Mouse (Mus musculus) ovary, adult 18-20 months (tissue): Measurements from ENCODE around the gene Snrpd2.
A peak's percentile ranks its signal among the peaks of the same experiment; 100 is the strongest.
"Not testable (repeated sequence)": the region's sequence is repeated elsewhere in the genome, so short reads cannot be mapped to it uniquely, and the experiment has no call there.

ENCODE experiments used
- DNase-seq: peaks from one replicate; pipeline ENCODE4 v3.0.0; 2022; ENCODE audit warnings: low spot score, mixed read lengths

The Snrpd2 gene

DNA sequence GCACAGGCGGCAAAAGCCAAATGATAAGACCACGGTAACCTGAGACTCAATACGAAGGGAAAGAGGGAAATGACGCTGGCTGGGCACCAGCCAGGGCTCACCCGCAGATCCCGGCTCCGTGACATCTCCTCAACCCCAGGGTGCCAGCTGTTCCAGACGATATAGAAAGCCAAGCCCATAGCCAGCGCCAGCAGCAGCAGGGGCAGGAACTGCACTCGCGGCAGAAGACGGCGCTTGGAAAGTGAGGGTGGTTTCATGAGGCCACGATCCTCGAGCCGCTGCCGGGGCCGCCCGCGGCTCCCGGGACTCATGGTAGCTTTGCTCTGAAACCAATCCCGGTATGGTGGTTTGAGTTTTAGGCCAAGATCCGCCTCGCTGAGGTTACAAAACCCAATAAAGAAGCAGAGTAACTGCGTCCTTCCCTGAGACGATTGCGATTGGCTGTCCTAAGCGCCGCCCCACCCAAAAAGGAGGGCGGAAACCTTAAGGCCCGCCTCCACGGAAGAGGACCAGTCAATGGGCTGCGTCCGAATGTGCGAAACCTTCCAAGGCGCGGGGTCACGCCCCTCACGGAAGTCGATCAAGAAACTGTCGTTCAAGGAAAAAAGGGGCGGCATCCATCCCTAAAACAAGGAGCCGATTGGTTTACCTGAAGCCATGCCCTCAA lies 514 bp upstream of the Snrpd2 start, which contains the start of gene Qpctl:
TSS of gene Qpctl (minus strand) at position 417 of the 667 bp plus-strand sequence.
- DNase-seq: peak; percentile 99

DNA sequence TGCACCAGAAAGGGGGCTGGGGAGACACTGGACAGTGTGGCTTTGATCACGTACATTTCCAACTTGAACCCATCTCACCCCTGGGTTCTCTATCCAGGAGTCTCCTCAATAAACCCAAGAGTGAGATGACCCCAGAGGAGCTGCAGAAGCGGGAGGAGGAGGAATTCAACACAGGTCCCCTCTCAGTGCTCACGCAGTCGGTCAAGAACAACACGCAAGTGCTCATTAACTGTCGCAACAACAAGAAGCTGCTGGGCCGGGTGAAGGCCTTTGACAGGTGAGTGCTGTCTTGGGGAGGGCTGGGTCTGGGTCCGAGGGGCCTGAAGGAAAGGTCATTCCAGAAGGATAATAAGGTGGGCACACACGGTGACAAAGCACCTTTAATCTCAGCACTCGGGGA lies 1.6 kb downstream of the Snrpd2 start:
- DNase-seq: not testable (repeated sequence)

DNA sequence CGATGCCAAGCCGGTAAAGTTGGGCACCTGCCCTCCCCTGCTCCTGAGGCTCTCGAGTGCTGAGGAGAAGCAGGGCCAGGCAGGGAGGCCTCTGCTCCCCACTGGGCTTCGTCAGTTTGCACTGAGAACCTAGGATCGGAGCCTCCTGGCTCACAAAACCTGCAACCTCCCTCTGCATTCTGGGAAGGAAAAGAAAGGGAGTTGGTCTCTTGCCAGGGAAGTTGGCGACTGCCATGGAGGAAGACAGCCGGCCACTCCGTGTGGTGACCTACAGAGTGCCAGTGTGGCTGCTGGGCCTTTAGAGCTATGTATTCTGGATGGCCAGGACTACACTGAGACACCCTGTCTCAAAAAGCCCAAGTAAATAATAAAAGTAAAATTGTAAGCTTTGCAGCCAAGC lies 5.3 kb downstream of the Snrpd2 start:
- DNase-seq: no peak

DNA sequence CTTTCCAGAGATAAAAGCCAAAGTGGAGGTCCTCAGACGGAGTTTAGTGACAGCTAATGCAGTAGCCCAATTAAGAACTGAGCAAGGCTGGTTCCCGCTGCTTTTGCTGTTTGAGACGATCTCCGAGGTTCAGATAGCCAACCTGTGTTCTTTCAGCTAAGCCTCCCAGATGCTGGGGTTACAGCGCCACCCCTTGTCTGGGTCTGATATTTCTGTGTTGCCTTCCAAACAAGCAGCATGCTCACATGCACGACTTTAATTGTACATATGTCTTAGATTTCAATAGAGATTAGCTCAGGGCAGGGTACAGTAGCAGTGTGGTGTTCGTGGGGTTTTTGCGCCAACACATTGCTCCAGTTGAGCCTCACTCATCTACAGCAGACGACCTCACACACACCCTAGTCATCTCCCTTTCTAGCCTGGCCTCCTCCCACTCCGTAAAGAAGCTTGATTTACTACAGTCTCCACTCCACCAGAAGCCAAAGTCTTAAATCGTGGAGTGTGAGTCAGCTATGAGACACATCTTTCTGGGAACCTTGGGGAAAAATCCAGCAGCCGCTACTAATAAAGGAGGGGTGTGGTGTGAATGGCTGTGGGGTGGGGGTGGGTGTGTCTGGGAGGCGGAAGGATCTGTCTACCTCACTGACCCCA lies 6.4 kb downstream of the Snrpd2 start:
- DNase-seq: no peak

DNA sequence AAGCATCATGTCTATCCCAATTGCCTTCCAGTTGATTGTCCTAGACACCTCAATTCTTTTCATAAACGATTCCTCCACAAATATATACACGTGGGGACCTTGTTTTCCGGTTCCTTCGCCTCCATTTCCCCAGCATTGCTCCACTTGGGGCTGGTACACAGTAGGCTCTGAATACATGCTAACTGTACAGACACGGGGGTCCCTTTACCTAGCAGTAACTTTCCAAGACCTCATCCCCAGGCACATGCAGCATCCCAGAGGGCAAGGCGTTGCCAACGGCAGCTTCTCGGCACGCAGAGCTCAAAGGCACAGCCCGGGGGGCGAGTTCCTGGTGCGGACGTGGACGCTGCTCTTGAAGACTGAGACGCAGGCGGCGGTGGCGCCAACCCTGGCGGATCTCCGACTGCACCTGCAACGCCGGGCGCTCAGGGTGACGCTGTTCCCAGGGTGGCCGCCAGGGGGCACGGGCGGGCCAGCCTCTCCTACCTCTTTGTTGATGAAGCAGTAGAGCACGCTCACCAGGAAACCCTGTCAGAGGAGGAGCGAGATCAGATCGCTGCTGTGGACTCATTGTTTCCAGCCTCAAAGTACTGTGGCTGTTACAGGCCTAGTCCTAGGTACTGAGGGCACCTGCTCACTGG lies 7.8 kb downstream of the Snrpd2 start:
- DNase-seq: peak; percentile 71

DNA sequence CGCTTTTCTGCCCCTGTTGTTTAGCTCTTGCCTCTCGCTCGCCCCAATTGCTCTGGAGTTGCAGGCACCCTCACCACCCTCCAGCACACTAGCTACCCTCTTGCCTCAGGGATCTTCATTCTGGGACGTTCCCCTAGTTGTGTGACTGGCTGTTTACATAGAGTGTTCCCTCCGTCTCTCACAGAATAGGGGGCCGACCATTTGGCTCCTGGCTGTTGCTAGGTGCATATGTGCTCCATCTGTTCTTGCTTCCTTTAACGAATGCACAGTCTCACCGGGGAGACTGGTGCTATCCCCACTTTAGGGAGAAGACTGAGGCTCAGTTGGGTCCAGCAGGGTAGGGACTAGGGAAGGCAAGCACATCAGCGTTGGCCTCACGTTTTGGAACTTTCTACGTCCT lies 9.1 kb downstream of the Snrpd2 start:
- DNase-seq: no peak

DNA sequence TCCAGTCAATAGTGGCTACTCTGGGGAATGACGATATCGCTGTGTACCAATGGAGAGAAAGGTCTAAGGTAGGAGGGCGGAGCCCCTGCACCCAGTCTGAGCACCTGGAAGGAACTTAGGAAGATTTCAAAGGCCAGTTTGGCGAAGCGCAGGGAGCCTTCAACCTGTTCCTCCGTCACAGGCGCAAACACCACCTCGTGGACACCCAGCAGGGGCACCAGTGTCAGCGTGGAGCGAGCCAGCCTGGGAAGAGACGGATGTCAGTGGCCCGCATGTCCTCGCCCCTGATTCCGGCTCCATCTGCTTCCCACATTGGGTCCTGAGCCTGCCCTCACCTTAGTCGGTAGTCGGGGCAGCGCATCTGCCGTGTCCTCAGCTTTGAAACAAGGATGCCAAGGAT lies 9.9 kb downstream of the Snrpd2 start:
- no peak for DNase-seq

DNA sequence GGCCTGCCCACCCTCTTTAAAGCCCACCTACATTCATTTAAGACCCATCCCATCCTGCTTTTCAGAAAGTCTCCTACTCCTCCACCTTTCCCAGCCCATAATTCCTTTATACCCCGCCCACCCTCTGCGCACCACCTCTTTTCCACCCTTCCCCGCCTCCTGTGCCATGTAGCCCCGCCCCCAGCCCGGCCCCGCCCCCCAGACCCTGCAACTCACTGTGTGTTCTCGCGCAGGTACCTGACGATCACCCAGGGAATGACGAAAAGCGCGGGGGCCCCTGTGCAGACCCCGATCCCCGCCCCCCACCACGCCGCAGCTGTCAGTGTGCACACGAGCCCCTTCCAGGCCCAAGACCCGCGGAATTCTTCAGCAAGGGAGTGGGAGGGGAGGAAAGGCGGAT lies 10.6 kb downstream of the Snrpd2 start:
- no peak for DNase-seq

DNA sequence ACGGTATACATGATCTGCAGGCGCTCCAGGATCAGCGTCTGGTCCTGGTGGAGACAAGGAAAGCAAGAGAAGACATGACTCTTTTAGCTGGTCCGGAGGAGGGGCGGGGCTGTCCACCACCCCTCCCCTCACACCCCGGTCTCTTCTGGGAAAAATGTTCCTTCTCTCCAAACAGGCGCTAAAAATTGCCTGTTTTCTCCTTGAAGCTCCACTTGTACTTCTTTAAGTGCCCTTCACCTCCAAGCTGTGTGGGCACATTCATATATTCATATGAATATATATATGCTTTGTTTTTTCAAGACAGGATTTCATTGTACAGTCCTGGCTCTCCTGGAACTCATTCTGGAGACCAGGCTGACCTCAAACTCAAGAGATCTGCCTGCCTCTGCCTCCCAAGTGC lies 13.4 kb downstream of the Snrpd2 start:
- DNase-seq: no peak

DNA sequence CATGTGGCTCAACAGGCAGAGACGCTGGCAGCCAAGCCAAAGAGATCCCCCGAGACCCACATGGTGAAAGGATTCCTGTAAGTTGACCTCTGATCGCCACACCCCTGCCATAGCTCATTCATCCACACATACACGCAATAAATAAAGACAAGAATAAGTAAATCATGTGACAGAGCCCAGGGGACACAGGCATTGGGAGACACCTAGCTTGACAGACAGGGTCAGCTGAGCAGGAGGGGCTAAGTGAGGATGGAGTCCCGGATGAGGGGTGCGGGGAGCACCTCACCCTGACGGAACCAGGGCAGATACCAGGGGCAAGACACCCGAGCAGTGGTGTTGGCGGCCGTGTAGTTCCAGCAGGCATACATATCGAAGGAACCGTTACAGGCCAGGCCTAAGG lies 14.2 kb downstream of the Snrpd2 start:
- DNase-seq: no peak

DNA sequence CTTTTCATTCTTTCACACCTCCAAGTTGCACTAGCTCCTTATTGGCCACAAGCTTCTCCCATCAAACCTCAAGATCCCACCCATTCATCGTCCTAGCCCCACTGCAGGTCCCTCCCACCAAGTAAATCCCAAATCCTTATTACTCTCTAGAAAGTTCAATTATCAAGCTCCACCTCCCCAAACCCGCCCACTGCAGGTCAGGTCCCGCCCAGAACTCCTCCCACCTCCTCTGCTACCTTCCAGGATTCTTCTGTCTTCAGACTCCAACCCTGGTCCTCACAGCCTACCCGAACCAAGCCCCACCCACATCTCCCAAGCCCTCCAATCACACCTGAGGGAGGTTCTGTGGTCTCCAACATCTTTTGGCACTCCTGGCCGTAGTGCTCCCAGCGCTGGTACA lies 14.7 kb downstream of the Snrpd2 start:
- no peak for DNase-seq

DNA sequence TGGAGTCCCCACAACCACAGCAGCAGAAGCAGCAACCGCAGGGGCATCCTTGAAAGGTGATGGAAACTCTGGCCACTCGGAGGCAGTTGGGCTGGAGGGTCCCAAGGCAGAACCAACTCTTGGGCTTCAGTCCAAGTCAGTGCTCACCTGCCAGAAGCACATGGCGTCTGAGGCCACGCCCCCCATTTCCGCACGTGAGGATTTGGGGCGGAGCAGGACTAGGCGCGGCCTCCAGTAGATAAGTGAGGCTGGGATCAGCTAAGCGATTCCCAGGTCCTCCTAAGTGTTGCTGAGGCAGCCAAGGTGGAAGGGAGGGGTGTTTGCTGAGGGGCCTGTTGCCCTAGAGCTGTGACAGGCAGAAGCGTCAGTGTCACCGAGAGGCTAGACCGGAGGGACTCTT lies 15.5 kb downstream of the Snrpd2 start:
- no peak for DNase-seq

DNA sequence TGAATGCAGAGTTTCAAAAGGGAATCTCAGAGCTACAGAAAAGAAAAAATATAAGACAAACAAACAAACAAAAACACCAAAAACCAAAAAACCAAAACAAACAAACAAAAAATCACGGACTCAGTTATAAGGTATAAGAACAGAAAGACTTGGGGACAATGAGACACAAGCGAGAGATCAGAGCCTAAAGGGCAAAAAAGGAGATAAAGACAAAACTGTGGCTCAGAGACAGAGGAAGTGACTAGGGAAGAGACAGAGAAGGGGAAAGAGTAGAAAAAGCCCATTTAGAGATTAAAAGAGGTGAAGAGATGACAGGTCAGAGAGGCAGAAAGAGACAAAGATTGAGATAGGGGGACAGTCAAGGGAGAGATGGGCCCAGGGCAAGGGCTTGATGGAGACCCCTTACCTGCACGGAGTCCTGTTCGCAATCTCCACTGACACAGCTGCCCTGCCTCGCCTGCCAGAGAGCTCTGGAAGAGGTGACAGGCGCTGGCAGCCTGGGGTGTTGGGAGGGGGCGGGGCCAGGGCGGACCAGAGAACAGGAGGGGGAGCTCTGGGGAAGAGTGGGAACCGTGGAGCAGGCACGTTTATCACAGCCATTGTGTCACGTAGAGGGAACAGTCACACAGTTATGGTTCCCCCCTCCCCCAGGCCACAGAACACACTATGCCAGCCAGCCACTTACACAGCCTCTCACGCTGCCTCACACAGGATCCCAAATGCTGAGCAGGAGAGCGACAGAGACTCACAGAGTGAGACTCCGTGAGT lies 16.3 kb downstream of the Snrpd2 start, which contains the start of gene Gipr:
TSS of gene Gipr (minus strand) at position 472 of the 768 bp plus-strand sequence.
- no peak for DNase-seq

DNA sequence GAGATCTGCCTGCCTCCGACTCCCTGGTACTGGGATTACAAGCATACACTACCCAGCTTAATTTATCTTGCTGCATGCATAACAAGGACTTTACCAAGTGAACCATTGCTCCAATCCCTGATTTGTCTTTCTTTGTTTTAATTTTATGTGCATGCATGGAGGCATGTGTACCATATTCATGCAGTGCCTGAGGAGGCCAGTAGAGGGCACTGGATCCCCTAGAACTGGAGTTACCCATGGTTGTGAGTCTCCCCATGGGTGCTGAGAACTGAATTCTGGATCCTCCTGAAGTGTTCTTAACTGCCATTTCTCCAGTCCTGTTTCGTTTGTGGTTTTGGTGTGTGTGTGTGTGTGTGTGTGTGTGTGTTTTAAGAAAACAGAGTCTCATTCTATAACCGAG lies 17.5 kb downstream of the Snrpd2 start:
- no peak for DNase-seq

DNA sequence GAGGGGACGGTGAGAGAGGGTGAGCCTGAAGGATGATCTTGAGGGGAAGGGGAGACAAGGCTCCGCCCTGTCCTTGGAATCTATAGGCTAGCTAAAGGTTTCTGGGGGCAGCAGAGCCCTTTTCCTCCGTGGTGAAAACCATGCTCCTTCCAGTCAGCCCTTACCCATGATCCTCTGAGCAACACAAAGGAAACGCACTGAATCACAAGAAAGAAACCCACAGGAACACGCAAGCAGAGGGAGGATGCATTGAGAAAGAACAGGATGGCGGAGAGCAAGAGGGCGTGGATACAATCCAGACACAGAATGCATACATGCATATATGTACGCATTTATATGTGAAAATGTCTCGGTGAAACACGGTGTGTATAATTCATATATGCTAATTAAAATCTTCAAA lies 20.0 kb downstream of the Snrpd2 start:
- no peak for DNase-seq

DNA sequence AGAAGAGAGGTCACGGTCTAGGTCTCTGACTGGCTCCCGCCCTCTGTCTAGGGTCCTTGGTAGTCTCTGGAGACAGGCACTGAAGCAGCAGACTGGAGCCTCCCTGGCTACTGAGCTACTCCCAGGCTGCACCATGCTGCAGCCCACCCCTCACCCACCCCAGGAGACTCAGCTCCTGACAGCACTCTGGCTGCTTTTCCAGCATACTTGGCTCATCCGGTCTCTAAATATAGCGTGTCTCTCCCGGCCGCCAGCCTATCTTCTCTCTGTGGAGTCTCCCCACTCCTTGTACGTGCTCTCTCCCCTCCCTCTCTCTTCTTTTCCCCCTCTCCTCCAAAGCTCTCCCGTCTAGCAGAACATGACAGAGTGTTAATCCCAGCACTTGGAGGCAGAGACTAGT lies 20.6 kb downstream of the Snrpd2 start:
- DNase-seq: no peak

DNA sequence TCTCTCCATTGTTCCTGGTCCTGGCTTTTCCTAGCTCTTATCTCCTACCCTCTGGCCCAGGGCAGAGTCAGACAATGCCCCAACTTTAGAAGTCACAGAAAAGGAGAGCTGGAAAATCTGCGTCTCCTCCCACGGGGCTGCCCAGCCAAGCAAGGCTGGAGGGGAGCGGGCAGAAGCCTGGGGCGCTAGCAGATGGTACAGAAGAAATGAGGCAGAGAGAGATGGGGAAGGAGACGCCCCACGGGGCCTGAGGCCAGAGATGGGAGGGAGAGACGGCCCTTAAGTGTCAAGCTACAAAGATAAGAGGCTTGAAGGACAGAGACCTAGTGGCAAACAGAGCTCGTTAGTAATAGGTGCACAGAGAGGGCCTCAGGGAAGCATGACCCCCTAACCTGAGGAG lies 22.3 kb downstream of the Snrpd2 start:
- no peak for DNase-seq

DNA sequence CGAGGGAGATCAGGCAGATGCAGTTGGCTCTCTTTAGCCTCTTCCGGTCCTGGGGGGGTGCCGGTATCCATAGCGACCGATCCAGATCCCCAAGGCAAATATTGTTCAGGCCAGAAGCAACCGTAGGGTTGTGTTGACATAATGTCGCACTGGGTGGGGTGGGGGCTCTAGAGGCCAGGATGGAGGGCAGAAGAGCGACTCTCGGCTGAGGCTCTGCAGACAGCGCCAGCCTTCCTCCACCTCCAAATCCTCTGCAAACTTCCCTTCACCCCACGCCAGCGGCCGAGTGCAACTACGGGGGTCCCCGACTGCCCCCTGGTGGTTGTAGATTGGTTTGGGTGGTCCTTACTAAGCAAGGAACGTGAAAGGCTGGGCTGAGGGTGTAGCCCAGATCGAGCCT lies 23.4 kb downstream of the Snrpd2 start:
- peak; percentile 64 for DNase-seq

DNA sequence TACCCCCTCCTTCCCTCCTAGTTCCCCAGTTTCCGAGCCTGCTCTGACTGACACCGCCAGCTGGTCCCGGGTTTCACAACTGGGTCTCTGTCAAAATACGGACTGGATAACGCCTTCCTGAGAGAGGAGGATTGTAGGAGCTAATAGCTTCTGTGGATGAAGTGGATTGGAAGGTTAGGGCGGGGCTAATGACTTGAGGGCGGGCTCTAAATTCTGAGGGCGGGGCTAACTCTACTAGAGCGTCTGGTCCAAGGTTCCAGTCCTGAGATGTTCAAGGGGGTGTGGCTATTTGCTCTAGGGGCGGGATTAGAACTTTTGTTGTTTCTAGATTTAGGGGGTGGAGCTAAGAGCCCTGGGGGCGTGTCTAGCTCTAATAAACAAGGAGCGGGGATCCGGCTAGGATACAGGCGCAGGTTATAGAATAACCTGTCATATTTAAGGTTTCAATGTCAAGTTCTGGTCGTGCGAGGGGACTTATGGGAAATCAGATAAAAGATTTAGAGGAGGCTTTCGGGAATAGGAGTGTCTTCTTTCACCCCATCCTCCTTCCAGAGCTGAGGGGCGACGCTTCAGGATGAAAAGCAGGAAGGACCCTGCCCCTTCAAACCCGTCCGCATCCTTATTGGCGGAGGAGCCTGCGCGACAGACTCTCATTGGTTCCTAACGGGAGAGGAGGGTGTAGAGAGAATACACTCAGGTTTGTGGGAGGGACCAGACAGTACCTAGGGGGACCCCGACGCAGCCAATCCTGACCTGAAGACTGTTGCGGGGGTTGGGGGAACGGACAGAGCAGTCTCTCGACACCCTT lies 26.4 kb downstream of the Snrpd2 start, which contains the start of gene Eml2:
TSS of gene Eml2 (plus strand) at position 714 of the 808 bp plus-strand sequence.
- no peak for DNase-seq

DNA sequence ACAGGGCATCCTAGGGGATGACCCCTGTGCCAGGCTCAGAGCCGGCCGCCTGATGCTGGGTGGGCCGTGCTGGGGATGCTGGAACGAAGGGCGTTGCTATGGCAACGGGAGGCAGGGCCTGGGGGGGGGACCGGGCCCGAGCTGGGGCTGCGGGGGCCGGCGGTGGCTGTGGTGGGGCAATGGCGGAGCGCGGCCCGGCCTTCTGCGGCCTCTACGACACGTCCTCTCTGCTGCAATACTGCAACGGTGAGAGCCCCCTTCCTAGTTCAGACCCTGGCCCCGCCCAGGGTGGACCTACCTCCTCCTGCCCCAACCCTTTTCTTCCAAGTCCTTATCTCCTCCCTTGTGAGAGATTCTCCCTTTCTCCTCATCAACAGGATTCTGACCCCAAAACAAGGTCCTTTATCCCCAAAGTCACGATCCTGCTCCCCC lies 27.0 kb downstream of the Snrpd2 start:
- no peak for DNase-seq

DNA sequence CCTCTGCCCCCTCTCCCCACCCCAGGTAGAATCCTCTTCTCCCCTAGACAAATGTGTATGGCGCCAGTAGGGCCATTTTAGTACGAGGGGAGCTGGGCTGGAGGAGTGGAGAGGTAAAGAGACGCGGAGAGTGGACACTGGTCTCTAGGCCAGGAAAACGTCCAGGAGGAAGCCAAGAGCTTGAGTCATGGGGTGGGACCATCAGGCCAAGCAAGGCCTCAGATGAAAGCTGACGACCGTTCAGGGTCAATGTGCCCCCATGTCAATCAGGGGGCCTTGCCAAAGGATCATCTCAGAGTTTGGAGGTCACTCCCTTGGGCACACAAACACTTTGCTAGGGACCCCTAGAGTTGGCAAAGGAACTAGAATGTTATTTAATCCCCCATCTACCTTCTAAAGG lies 27.7 kb downstream of the Snrpd2 start:
- DNase-seq: no peak

DNA sequence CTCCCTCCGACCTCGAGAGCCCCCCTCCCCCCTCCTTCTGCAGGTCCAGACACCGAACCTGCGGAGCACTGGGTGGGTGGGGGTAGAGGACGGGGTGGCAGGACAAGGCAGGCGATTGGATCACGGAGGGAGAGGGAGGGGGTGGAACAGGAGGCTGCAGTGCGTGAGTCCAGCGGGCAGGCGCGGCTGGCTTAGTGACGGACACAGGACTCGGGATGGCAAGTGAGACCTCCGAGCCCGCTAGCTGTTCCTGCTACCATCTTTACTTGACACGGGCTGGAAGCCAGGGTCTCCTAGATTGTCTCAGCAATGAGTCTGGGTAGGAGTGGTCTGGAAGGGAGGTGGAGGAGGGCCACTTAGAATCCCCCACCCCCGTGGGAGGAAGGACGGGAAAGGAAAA lies 28.5 kb downstream of the Snrpd2 start:
- no peak for DNase-seq
